Mouse (Mus musculus) sigmoid colon, adult 10 weeks (tissue): ENCODE measurements around the gene Limk2. TPM values are rescaled to one million over a fixed set of nuclear protein-coding genes. Genes with fewer than 3 reads are reported as not detected.

ENCODE experiments used
- polyA plus RNA-seq: library from polyadenylated mRNA; stranded (reverse); fragments of 350-450 nt; fragmentation: Illumina TruSeq; extraction: RNeasy Lipid Tissue Mini Kit (QIAGEN cat#74804); gene quantifications from one replicate; pipeline ENCODE4 v1.2.3, GENCODE M21; 2014; ENCODE audit warnings: low read depth, low replicate concordance

Limk2 gene
- polyA plus RNA-seq = 72.4 TPM

GRCm38 (mm10) chr11:3408997-3409732, at the start of gene Limk2:
Limk2 (minus strand) TSS chr11:3409189.

DNA sequence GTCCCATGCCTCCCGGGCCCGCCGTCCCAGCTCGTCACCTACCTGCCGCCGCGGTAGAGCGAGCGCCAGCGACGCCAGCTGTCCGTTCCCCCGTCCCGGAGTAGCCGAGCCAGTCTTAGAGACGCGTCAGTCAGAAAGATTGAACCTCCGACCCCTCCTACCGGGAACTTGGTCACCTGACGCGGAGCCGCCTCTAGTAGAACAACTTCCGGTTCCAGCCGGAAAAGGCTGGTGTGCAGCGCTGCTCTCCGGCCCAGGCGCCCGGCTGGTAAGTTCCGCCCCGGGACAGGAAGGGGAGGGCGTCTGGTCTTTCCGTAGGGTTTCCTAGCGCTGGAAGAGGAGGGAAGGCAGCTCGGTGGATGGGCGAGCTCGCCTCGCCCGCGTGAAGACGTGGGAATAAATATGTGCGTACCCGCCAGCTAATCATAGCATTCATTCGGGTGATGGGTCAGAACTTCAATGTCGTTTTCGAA, 43.2 kb upstream of the Limk2 start, which contains the start of gene Rnf185:
Rnf185 (minus strand) TSS at position 197 of the 473 bp plus-strand sequence.

GRCm38 (mm10) chr11:3329891-3330451, 79.0 kb downstream of the Limk2 start, which contains the start of gene Pik3ip1:
Pik3ip1 (plus strand) TSS chr11:3330401.

Other genes starting within 250 kb of the Limk2 start
- gene Sfi1, start 215.7 kb downstream of the Limk2 start, polyA plus RNA-seq = 17.1 TPM
- gene Eif4enif1, start 206.8 kb downstream of the Limk2 start, polyA plus RNA-seq = 84.9 TPM
- gene Drg1, start 142.8 kb downstream of the Limk2 start, polyA plus RNA-seq = 149 TPM
- 8.0 TPM for gene Patz1, start 120.3 kb downstream of the Limk2 start, polyA plus RNA-seq
- 2.7 TPM for gene Pik3ip1, start 78.8 kb downstream of the Limk2 start, polyA plus RNA-seq
- 29.1 TPM for gene Rnf185, start 43.2 kb upstream of the Limk2 start, polyA plus RNA-seq
- gene Pla2g3, start 79.1 kb upstream of the Limk2 start, polyA plus RNA-seq = 2.9 TPM
- gene Inpp5j, start 95.6 kb upstream of the Limk2 start, polyA plus RNA-seq = 13.2 TPM
- gene Selenom, start 105.5 kb upstream of the Limk2 start, polyA plus RNA-seq = 6.2 TPM
- 0.82 TPM for gene Smtn, start 131.4 kb upstream of the Limk2 start, polyA plus RNA-seq
- gene Morc2a, start 240.0 kb upstream of the Limk2 start, polyA plus RNA-seq = 19.6 TPM